Mouse (Mus musculus) liver, postnatal 0 days (tissue): Measurements from ENCODE around the gene Fam169b. TPM values are rescaled to one million over a fixed set of nuclear protein-coding genes. Genes with fewer than 3 reads are reported as not detected.

Source experiments
- ATAC-seq: fragments of 200-750 bp; cut with Nextera tagmentation; 2 replicates; pipeline ENCODE4 v1.8.0; 2017; ENCODE audit warnings: mild to moderate bottlenecking, moderate library complexity
- DNase-seq: peaks from one replicate; pipeline ENCODE4 v3.0.0-alpha.2; 2016
- H3K27ac ChIP-seq: fragments of 300-500 bp; sonication (generic); 2 replicates; pipeline ENCODE4 v1.5.1; 2014; ENCODE audit warnings: antibody characterized with exemption, moderate library complexity, mild to moderate bottlenecking, low read depth
- H3K27me3 ChIP-seq: fragments of 300-500 bp; sonication (generic); 2 replicates; pipeline ENCODE4 v1.6.1; 2014; ENCODE audit warnings: low read length, control low read depth, mixed read lengths; ENCODE audit not compliant: insufficient read depth
- H3K36me3 ChIP-seq: fragments of 300-500 bp; sonication (generic); replicated peaks from 2 replicates; pipeline ENCODE4 v1.6.1; 2014; ENCODE audit warnings: mild to moderate bottlenecking, control low read depth, low read length, moderate library complexity, mixed read lengths; ENCODE audit not compliant: insufficient read depth
- H3K4me1 ChIP-seq: fragments of 300-500 bp; sonication (generic); 2 replicates; pipeline ENCODE4 v1.6.1; 2014; ENCODE audit warnings: antibody characterized with exemption, mild to moderate bottlenecking, control low read depth; ENCODE audit not compliant: insufficient read depth
- H3K4me2 ChIP-seq: fragments of 300-500 bp; sonication (generic); 2 replicates; pipeline ENCODE4 v1.6.1; 2014; ENCODE audit warnings: low read depth, mild to moderate bottlenecking, low read length, moderate library complexity, mixed read lengths
- H3K4me3 ChIP-seq: fragments of 300-500 bp; sonication (generic); 2 replicates; pipeline ENCODE4 v1.5.1; 2014; ENCODE audit warnings: low read depth, low read length
- H3K9ac ChIP-seq: fragments of 300-500 bp; sonication (generic); replicated peaks from 2 replicates; pipeline ENCODE4 v1.6.1; 2014; ENCODE audit warnings: mild to moderate bottlenecking, moderate library complexity
- H3K9me3 ChIP-seq: fragments of 300-500 bp; sonication (generic); 2 replicates; pipeline ENCODE4 v1.6.1; 2016; ENCODE audit warnings: mild to moderate bottlenecking, control low read depth, low read length, mixed read lengths
- CTCF ChIP-seq: sonication (generic); IDR thresholded peaks from 2 replicates; pipeline ENCODE4 v1.5.1; 2016; ENCODE audit warnings: antibody characterized with exemption, low read depth
- EP300 ChIP-seq: IDR thresholded peaks from 2 replicates; pipeline ENCODE4 v1.6.1; 2016; ENCODE audit warnings: antibody characterized with exemption, low read depth, mild to moderate bottlenecking
- WGBS: fragments of 180-500 bp; shearing (Covaris S2); extraction: QIAGEN DNeasy Blood & Tissue Kit; methylation state at CpG from one replicate; pipeline ENCODE4 v1.1.7; 2014; ENCODE audit not compliant: insufficient replicate concordance; 5-methylcytosine and 5-hydroxymethylcytosine counted together
- polyA plus RNA-seq: library from polyadenylated mRNA; unstranded; fragments of >200 nt; fragmentation: Nextera tagmentation; extraction: Ambion mirVana; gene quantifications from 2 replicates; pipeline ENCODE4 v1.2.1, GENCODE M21; 2015

The Fam169b gene
- polyA plus RNA-seq, 1 experiment from 2014 or later: 4.5 TPM

- Histone ChIP-seq H3K27me3 (peaks cover 5% of the 10 kb centered on the region; the same call in 1 of the 2 replicates), H3K4me1 (no peaks in the 10 kb centered on the region), H3K27ac (no peak overlapping the region), H3K9me3 (no peaks in the 10 kb centered on the region), H3K4me3 (no peak overlapping the region), H3K4me2 (no peak overlapping the region), H3K9ac (no peak overlapping the region), H3K36me3 (no peaks in the 10 kb centered on the region)
- DNase-seq (peak; percentile 44), ATAC-seq (no peak)
- 21% methylated on average over 7 of the region's 7 CpGs for WGBS
- peak; percentile 91 for TF ChIP-seq CTCF
- no peak for TF ChIP-seq EP300
These were observed 83.8 kb downstream of the Fam169b start for GRCm38 (mm10) chr7:68357407-68357806.

GRCm38 (mm10) chr7:68362609-68363008, 89.0 kb downstream of the Fam169b start:
- Histone ChIP-seq H3K4me3 (no peak overlapping the region), H3K9ac (no peak overlapping the region), H3K27me3 (peaks cover 5% of the 10 kb centered on the region; the same call in 1 of the 2 replicates), H3K36me3 (no peaks in the 10 kb centered on the region), H3K4me2 (no peak overlapping the region), H3K4me1 (no peaks in the 10 kb centered on the region), H3K27ac (no peak overlapping the region), H3K9me3 (no peaks in the 10 kb centered on the region)
- WGBS: 64% methylated on average over 7 of the region's 7 CpGs
- DNase-seq (no peak), ATAC-seq (no peak)
- TF ChIP-seq CTCF (no peak), EP300 (no peak)

- Histone ChIP-seq H3K9me3 (no peaks in the 10 kb centered on the region), H3K9ac (no peak overlapping the region), H3K27me3 (no peaks in the 10 kb centered on the region), H3K36me3 (no peaks in the 10 kb centered on the region), H3K27ac (no peak overlapping the region), H3K4me2 (no peak overlapping the region), H3K4me3 (no peak overlapping the region), H3K4me1 (no peaks in the 10 kb centered on the region)
- WGBS: 83% methylated on average over 9 of the region's 9 CpGs
- ATAC-seq (no peak), DNase-seq (no peak)
- TF ChIP-seq EP300 (no peak), CTCF (no peak)
These were observed 92.1 kb downstream of the Fam169b start for GRCm38 (mm10) chr7:68365711-68366110.

- DNase-seq: no peak
- H3K27ac ChIP-seq: no peak overlapping the region
- H3K4me1 ChIP-seq: no peaks in the 10 kb centered on the region
- no peak for TF ChIP-seq CTCF
- no peak for TF ChIP-seq EP300
- no peak overlapping the region for H3K4me2 ChIP-seq
- H3K4me3 ChIP-seq: no peak overlapping the region
- no peak overlapping the region for H3K9ac ChIP-seq
- WGBS: 54% methylated on average over 12 of the region's 12 CpGs
- no peak for ATAC-seq
- H3K36me3 ChIP-seq: no peaks in the 10 kb centered on the region
- H3K9me3 ChIP-seq: no peaks in the 10 kb centered on the region
- H3K27me3 ChIP-seq: peaks cover 5% of the 10 kb centered on the region; the same call in 1 of the 2 replicates
These were observed 95.3 kb downstream of the Fam169b start for GRCm38 (mm10) chr7:68368948-68369347.

GRCm38 (mm10) chr7:68369694-68370093, 96.1 kb downstream of the Fam169b start:
- peak; percentile 31; the same call in 1 of the 2 replicates for ATAC-seq

GRCm38 (mm10) chr7:68374109-68374857, 100.6 kb downstream of the Fam169b start:
- Histone ChIP-seq H3K27me3 (peaks cover 8% of the 10 kb centered on the region; the same call in 1 of the 2 replicates), H3K9me3 (no peaks in the 10 kb centered on the region), H3K27ac (no peak overlapping the region), H3K4me2 (no peak overlapping the region), H3K4me3 (no peak overlapping the region), H3K9ac (no peak overlapping the region), H3K4me1 (no peaks in the 10 kb centered on the region), H3K36me3 (no peaks in the 10 kb centered on the region)
- DNase-seq (peak; percentile 78), ATAC-seq (no peak)
- no peak for TF ChIP-seq EP300
- peak; percentile 89 for TF ChIP-seq CTCF
- 18% methylated on average over 16 of the region's 16 CpGs for WGBS

More at GRCm38 (mm10) chr7:68369694-68370093, 96.1 kb downstream of the Fam169b start:
- H3K4me2 ChIP-seq: no peak overlapping the region
- TF ChIP-seq CTCF (peak; percentile 87), EP300 (no peak)
- no peak overlapping the region for H3K9ac ChIP-seq
- peaks cover 5% of the 10 kb centered on the region; the same call in 1 of the 2 replicates for H3K27me3 ChIP-seq
- H3K4me3 ChIP-seq: no peak overlapping the region
- under 1% methylated on average over 12 of the region's 13 CpGs for WGBS
- H3K36me3 ChIP-seq: no peaks in the 10 kb centered on the region
- DNase-seq: peak; percentile 83
- H3K4me1 ChIP-seq: no peaks in the 10 kb centered on the region
- no peaks in the 10 kb centered on the region for H3K9me3 ChIP-seq
- H3K27ac ChIP-seq: no peak overlapping the region
